Mouse (Mus musculus): ENCODE results near the gene Pax5. TPM values are rescaled to one million over a fixed set of nuclear protein-coding genes. Genes with fewer than 3 reads are reported as not detected.

Pax5 gene
- 0.43 TPM for polyA plus RNA-seq (2017; shearing (Covaris generic))

GRCm38 (mm10) chr4:44709740-44710700 lies at the start of gene Pax5:
Gene Pax5 (minus strand): TSS chr4:44710487.

GRCm38 (mm10) chr4:44755553-44756133 lies 45.4 kb upstream of the Pax5 start, which contains the start of gene Zcchc7:
Gene Zcchc7 (plus strand): TSS chr4:44755877.

Other genes starting within 250 kb of the Pax5 start
- 100 TPM for gene Zcchc7, start 45.4 kb upstream of the Pax5 start, polyA plus RNA-seq (2017; shearing (Covaris generic))